Mouse (Mus musculus) T-cell, adult 2 months (primary cell): ENCODE data around the gene Rnf6.

Experiments
- DNase-seq: peaks from one replicate; pipeline ENCODE4 v3.0.0; 2022; ENCODE audit warnings: low spot score

Gene Rnf6

DNA sequence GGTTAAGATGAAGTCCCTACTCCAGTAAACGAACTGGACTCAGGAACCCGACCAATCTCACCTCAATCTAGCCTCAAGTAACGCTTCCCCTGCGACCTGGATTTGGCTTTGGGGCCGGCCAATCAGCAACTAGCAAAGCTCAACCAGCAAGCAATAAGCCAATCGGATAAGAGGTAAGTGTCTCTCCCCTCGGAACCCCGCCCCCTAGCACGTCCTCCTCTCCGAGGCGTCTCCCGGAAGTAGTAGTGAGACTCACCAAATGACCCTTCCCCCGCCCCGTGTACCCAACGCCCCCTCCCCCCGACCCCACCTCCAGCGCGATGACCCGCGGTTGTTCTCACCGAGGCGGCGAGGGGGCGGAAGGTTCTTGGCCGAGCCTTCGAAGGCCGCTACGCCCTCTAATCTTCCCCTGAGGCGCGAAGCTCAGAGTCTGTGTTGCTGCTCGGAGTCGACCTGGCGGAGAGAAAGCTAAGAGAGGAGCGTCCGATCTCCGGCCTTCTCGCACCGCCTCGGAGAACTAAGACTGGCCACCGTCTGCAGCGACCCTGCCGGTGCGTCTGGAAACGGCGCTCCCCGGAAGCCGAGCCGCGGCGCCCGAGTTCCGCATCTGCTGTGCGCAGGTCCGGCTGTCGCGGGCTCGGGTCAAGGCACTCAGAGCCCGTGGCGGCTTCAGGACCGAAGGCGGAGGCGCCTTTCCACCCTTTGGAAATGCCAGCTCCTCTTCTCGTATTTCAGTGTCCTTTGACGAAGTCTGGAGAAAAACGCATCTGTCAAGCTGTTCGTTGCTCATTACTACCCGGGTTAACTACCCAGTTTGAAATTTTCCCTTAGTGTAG, at the start of gene Rnf6:
TSS of gene Rnf6 (minus strand) at position 677 of the 836 bp plus-strand sequence.
- peak; percentile 94 for DNase-seq

- no peak for DNase-seq
These were observed 49.2 kb upstream of the Rnf6 start for GRCm38 (mm10) chr5:146270593-146270992.

GRCm38 (mm10) chr5:146267776-146268175, 46.4 kb upstream of the Rnf6 start:
- no peak for DNase-seq

- DNase-seq, result no peak
These were observed 44.7 kb upstream of the Rnf6 start for GRCm38 (mm10) chr5:146265934-146266591.

- DNase-seq, result no peak
These were observed 38.6 kb upstream of the Rnf6 start for GRCm38 (mm10) chr5:146260003-146260402.

GRCm38 (mm10) chr5:146253644-146254043, 32.3 kb upstream of the Rnf6 start:
- no peak for DNase-seq

- DNase-seq, result no peak
These were observed 30.5 kb upstream of the Rnf6 start for GRCm38 (mm10) chr5:146251663-146252429.

DNA sequence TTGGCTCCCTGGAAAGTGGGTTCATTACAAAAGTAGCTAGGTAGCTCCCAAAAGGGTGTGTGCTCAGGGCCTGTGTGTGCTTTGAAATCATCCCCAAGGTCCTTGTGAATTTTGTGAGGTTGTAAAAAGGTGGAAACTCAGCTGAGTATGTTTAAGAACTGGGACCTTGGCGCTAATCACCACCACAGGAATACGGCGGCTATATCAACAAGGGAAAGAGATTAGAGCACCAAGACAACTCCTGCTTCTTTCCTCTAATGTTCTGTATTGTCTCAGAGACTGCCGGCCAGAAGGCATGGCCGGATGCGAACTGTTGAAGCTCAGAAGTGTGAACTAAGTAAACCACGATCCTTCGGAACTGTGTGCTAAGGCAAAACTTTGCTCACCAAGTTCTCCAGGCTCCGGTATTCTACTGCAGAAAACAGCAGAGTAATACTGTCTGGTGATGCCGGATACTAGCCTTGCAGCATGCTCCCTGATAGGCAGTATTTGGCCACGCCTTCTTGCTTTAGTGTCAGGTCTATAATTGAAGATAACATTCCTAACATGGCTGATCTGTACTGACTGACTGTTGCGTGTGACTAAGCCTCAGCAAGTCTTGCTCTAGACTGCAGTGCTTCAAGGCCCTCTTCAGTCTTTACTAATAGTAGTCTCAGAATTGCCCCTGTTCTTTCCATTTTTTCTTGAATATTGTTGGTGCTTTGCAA, 29.2 kb upstream of the Rnf6 start:
- DNase-seq, result no peak

GRCm38 (mm10) chr5:146248746-146249145, 27.4 kb upstream of the Rnf6 start:
- DNase-seq, result no peak

DNA sequence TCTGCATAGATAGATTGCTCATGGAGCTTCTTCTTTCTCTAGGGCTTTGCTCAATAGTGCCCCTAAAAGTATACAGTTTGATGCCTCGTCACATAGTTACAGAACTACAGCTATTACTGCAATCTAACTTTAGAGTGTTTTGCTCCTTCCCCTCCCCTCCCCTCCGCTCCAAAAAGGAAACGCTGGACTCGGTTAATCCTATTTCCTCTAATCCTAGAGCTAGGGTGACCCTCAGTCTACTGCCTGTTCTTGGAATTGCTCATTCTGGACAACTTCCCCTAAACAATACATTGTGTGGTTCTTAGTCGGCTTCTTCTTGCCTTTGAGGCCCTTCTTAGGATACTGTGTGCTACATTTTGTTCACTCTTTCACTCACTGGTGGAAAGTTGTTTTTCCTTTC, 26.4 kb upstream of the Rnf6 start:
- no peak for DNase-seq

DNA sequence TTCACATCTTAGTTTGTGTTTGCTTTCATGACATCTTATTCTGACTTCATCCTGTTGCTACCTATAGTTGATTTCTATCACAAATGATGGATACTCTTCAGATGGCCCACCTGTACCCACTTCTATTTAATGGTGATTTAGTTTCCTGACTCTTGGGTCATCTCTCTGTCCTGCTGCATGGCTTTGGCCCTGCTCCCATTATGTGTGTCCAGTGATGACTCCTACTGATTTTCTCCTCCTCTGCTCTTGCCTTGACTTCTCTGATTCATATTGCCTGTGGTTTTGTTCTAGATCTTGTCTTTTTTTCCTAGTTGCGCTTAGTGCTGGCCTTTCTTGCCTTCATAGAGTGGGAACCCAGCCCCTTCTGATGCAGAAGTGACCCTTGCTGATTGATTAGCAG, 25.0 kb upstream of the Rnf6 start:
- DNase-seq, result no peak

DNA sequence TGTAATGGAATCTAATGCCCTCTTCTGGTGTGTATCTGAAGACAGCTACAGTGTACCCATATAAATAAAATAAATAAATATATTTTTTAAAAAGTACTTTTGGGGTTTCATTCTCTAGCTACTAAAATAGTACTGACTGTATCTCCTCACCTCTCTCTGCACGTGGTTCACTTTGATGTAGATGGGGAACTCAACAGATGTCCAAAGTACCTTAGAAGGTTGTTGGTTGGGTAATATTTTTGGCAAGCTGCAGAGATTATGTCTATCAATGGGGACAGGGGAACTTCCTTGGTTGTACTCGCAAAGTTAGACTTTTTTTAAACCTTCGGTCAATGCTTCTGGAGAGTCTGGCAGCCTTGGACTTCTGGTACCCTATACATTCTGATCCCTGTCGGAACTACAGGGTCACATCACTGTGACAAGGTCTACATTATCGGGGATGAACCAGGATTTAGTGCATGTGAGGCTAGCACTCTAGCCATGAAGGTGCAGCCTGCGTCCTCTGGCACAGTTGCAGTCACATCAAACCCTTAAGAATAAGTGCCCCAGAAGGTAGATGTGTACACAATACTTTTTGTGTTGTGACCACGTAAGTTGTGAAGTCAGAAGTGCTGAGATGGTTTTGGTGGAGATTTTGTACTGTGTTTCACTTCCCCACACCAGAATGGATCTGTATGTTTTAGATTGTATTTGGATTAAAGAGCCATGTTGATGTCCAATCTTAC, 24.5 kb upstream of the Rnf6 start:
- DNase-seq, result no peak

DNA sequence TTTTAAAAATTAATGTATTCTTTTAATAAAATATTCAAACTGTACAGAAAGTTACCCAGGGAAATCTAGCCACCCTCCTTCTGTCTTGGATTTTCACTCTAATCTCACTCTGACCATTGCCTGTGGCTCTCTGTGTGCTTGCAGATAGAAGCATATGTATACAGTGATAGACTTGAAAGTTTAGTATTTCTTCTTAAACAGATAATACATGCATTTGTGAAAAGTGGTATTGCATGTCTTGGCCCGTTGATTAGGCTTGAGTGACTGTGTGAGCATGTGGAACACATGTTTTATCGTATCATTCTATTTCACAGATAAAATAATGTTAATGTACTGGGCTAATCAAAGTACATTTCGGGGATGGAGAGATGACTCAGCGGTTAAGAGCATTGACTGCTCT, 23.8 kb upstream of the Rnf6 start:
- no peak for DNase-seq

DNA sequence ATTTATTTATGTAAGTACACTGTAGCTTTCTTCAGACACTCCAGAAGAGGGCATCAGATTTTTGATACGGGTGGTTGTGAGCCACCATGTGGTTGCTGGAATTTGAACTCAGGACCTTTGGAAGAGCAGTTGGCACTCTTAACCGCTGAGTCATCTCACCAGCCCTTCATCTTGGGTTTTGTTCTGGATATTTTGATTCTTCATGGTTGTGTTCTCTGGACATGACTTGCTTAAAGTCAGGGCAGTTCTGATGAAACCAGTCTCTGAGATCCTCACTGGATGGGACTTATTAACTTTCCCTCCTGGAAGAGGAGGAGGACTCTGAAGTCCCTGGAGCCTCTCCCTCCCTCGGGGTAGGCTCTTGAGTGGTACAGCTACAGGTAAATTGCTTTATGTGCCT, 19.8 kb upstream of the Rnf6 start:
- no peak for DNase-seq

GRCm38 (mm10) chr5:146240771-146241170, 19.4 kb upstream of the Rnf6 start:
- no peak for DNase-seq

GRCm38 (mm10) chr5:146238274-146238673, 16.9 kb upstream of the Rnf6 start:
- DNase-seq, result no peak

GRCm38 (mm10) chr5:146234336-146234735, 13.0 kb upstream of the Rnf6 start:
- DNase-seq, result no peak

DNA sequence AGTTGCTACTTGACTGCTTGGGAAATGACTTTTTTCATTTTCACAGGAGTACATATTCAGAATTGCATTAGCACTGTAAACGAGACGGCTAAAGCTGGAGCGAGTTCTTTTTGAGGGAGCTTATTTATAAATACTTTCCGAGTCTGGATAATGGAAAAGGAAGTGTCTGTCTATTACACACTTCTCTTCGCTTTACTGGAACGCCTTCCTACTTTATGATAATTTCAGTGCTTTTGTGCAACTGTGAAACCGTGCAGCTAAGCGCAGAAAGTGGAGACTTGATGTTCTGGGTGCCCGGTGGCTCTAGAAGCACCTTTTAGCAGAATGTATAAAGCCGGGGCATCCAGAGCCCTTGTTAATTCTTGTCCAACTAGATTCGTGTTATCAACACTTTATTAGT, 11.5 kb upstream of the Rnf6 start:
- DNase-seq, result no peak

DNA sequence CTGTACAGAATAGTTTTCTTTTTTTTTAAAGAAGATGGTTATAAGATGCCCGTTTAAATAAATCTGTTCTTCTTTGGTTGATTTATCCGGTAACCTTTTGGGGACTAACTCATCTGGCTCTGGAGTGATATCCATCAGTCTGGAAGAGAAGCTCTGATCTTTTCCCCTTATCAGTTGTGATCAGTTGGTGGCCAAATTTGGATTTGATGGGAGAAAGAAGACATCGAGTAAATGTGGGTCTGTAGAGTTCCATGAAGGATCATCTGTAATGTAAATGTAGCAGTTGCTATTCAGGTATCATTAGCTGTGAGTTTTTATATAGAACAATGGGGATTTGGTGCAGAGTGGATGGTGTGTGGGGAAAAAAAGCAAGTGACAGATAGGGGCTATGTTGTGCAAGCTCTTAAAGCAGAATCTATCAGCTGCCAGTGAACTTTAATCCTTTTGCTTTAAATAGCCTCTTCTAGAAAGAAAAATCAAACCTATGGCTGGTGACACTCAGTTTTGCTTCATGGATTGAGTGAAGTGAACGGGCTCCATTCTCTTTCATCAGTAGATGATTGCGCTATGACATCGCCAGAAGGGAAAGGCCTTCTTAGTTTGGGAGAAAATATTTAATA, 10.8 kb upstream of the Rnf6 start:
- no peak for DNase-seq

GRCm38 (mm10) chr5:146231655-146231996, 10.3 kb upstream of the Rnf6 start:
- peak; percentile 35 for DNase-seq
